Mouse (Mus musculus) CD4-positive, CD25-positive, alpha-beta regulatory T cell, adult 2 months (primary cell): ENCODE measurements at regions not wholly inside any gene's neighbourhood (a gene's known extent, or its start where the extent isn't known, plus 50 kb on each side); places are given as distances from the start of the nearest gene placed in this dataset.

Experiments used
- DNase-seq: peaks from one replicate; pipeline ENCODE4 v3.0.0-alpha.2; 2012; ENCODE audit warnings: low read depth, low spot score

GRCm38 (mm10) chr11:112204561-112204960, 577.5 kb upstream of the Sox9 start:
- no peak for DNase-seq

DNA sequence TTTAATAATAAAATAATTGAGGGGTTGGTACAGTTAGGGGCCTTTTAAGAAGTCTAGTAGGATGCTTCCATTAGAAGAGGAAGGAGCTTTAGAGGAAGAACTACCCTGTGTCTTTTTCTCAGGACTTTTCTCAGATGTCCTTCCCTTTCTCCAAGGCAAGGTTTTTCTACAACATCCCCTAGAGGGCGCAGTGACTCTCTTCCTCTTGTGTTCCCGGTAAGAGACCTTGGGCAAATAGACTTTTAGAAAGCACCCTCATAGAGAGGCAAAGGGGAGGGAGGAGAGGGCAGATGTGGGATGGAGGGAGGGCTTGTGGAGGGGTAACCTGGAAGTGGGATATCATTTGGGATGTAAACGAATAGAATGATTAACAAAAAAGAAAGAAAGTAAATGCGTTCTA, 572.6 kb upstream of the Sox9 start:
- DNase-seq: no peak

DNA sequence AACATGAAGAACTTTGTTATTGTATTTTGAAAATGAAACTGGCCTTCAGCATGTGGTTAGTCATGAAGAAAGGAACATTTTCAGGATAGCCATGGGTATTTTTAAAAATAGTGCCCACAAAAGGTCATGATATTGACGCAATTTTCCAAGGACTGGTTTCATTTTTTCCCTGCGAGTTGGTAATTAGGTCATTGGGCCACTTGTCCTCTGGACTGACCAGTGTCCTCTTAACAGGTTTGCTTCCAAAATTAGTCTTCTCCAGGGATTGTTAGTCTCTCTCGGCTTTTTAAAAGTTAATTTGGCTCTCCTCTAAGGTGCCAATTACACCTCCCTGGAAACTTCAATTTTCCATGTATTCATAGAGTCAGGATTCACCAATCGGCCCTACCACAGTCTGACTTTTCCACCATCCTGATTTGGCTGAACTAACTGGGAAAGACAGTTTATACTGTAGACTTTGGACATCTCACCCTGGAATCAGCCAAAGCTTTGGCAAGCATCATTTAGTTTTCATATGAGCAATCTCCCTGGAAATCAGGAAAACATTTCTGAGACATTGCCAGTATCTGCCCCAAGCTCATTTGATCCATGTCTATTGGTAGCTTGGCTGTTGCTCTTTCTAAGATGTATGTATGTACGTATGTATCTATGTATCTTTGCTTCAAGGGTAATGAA, 562.8 kb upstream of the Sox9 start:
- DNase-seq: no peak

- no peak for DNase-seq
Measured at GRCm38 (mm10) chr11:112234492-112235116, 547.4 kb upstream of the Sox9 start.

DNA sequence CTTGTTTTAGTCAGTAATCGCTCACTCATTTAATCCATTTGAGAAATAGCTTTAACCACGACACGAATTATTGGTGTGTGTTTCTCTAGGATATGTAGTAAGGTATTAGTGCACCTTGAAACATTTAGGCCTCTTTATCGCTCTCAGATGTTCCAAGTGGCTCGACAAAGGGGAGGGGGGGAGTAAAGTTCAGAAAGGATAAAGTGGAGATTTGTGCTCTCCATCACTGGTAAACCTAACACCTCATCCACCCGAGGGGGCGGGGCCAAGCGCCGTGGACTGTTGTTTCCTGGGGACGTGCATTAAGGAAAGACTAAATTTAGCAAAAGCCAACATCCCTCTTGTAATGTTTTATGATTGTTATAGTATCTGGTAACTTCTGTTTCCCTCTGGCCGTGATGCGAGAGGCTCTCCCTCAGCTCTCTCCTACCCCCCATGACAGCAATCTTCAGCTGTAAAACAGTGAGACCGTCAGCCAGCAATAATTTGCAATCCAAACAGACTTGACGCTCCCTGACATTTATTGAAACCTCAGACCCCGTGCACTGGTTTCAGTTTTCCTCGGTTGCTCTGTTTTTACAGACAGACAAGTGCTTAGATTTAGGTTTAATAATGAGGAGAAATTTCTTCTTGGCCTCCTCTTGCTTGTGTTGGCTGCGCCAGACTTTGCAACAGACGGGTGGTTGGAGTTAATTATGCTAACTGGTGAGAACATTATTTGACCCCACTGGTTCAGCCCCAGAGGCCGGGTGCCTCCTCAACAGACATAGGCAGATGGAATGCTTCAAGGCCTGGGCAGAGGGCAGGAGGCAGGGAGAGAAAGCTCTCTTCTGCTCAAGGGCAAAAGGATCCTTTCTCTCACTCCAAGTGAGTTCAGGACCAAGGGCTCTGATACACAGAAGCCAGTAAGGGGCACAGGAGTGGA, 542.8 kb upstream of the Sox9 start:
- no peak for DNase-seq

DNA sequence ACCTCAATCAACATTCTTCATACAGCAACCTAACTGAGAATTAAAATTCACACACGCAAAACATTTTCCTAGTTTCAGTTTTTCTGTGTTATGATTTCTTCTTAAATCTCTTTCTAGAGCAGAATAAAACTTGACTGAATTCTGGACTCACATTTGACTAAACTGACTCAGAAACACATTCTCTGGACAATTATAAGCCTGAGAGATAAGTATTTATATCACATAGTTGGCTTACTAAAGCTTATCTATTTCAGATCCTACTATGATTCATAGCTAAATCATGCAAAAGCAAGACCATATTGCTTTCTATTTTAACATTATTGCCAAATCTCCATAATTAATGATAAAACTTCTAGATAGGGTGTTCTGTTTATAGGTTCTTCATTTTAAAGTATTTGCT, 529.5 kb upstream of the Sox9 start:
- no peak for DNase-seq

DNA sequence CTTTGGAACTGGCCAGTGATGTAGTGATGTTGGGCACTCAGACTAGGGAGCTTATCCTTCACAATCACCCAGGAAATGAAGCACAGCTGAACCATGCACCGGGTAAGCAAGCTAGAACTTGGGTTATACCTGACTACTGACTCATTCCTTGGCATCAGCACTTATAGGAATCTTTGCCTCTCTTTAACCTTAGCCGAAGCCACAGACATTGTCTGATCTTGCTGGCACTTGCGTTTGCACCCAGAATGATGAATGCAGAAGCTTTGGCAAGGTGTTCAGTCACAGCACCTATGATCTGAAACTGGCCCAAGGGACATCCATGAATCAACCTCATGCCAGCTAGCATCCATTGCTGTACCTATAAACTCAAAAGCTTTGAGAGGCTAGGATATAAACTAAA, 529.0 kb upstream of the Sox9 start:
- DNase-seq: no peak

DNA sequence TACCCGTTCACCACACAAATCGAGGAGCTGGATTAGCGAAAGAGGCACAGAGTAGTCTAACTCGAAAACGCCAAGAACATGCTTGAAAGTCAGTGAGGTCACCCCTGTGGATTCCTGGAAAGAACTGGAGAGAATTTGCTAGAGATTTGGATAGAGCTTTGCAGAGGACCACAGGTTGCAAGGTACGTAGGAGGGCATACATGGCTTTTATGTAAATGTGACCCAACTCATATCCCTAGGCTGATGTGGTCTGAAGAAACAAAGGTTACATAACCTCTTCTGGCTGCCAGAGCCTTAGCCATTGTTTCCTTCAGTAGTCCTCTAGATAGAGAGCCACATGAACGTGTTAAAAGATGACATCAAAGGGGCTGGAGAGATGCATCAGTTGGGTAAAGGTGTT, 525.7 kb upstream of the Sox9 start:
- no peak for DNase-seq

GRCm38 (mm10) chr11:112264077-112264476, 517.9 kb upstream of the Sox9 start:
- DNase-seq: no peak

- DNase-seq: no peak
Measured at GRCm38 (mm10) chr11:112270911-112271310, 511.1 kb upstream of the Sox9 start.

DNA sequence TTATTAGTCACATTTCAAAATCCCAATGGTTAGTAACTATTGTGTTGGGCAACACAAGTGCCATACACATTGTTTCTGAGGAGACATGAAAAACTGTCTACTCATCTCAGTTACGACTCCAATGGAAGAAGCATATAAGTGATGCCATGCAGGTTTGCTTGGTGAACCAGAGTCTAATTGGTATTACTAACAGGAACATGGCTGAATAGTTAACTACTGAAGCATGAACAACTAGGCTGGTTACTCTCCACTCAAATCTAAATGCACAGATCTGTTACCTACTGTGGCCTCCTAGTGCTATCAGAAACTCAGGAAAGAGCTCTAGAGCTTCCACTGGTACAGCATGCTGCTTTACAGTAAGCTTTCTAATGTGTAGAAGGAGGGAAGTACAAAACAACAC, 503.5 kb upstream of the Sox9 start:
- DNase-seq: no peak

DNA sequence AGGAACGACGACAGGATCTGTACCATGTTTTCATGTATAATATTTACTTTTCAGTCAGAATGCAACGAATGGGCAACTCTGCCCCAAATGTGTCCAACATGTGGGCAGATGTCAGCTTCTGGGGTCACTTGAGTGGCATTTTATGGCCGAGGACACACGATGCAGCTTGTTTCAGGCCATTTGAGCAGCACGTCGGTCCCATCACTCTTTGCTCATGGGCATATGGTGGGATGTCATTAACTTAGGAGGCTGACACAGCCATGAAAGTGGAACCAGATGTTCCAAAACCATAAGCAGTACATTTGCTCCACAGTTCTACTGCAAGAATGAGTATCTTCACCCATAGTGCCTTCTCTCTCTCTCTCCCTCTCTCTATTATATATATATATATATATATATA, 499.1 kb upstream of the Sox9 start:
- no peak for DNase-seq

DNA sequence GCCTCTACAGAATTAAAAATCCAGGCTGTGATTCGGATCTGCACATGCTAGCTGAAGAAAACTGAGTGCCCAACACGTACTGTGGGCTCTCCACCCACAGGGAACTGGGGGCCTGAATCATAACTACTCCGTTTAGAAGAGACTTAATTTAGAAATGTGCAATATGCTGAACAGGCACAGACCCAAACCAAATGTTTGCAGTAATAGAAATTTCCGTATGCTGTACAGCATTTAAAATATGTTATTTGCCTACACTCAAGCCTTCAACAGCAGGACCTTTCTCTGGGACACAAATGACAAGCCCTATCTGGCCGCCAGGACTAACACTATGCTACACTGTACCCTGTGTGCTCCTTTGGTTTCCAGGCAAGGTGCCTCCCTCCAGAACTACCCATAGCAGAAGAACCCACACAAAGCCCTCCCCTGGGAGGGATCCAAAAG, 483.1 kb upstream of the Sox9 start:
- DNase-seq: no peak

GRCm38 (mm10) chr11:112303091-112303490, 478.9 kb upstream of the Sox9 start:
- DNase-seq: no peak

DNA sequence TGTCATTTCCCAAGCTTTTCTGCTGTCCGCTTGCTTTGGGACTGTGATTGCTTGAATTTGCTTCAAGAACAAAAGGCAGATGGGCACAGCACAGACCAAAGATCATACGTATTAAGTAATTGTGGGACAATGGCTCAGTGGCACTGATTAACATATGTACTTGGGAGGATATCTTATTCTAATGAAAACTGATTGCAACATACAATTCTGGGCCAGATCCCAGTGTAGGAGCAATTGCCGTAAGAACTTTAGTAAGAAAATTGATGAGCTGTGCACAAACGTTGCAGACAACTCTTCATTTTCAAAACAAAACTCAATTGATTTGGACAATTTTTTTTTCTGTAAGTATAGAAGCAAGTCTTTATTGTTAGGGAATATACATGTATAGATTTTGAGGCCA, 456.2 kb upstream of the Sox9 start:
- no peak for DNase-seq

- DNase-seq: no peak
Measured at GRCm38 (mm10) chr11:112327606-112328005, 454.4 kb upstream of the Sox9 start.

DNA sequence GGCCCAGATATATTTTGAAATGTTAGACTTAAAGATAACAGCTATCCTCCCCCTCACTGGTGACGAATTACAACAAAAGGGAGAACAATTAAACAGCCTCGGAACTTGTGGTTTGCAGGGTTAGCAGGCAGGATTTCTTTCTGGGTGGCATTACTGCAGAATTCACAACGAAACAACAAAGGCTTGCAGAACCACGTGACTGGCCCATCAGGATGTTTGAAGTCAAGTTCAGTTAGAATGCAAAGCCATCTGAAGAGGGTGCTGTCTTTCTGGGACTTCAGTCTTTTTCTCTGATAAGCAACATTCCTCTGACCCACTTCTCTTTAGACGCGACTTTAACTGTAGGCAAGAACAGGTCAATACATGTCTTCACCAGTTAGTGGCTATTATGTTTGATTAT, 436.9 kb upstream of the Sox9 start:
- DNase-seq: no peak

DNA sequence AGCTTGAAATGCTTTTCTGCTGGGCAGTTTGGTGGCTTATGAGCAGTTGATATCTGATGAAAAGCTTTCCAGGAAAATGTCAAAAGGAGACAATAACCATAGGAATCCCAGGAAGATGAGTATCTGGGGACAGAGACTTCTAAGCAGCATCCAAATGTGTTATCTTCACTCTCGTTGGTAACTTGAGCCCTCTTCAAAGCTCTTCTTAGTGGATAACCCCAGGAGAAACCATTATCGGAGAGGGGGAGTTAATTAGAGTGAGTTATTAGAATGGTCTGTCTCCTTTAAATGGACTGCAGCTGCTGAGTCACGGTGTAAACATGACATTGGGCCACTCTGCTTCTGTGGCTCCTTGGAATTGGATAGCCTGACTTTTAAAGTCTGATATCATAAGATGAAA, 436.4 kb upstream of the Sox9 start:
- no peak for DNase-seq

DNA sequence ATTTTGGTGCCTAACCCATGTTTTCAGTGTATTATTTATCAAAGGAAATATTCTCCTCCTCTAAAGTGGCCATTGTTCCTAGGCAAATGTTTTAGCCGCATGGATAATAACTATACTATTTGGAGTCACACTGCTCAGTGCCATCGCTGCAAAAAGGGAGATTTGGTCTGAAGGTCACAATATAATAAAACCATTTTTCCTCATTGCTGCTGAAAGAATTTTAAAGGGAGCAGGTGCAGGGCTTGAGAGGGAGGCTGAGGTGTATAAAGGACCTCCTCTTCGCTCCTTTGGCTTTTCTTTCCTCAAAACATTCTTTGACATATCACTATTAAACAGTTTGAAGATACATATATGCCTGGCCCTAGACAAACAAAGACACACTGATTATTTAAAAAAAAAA, 435.9 kb upstream of the Sox9 start:
- DNase-seq: no peak

DNA sequence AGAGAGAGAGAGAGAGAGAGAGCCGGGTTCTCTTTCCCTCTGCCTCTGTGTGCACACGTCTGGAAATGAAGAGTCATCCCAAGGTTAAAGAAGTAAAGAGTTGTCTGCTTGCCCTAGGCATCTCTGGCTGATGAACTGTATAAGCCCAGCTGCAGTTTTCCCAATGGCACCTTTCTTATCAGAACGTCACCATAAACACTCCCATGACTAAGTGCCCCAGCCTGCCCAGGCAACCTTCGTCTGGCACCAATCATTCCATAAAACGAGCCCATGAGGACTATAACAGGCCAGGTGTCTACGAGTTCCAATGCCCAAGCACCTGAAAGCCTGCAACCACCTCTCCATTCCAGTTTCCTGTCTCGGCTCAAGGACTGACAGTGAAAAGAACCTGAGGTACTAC, 435.5 kb upstream of the Sox9 start:
- no peak for DNase-seq

- DNase-seq: no peak
Measured at GRCm38 (mm10) chr11:112355311-112355710, 426.7 kb upstream of the Sox9 start.

DNA sequence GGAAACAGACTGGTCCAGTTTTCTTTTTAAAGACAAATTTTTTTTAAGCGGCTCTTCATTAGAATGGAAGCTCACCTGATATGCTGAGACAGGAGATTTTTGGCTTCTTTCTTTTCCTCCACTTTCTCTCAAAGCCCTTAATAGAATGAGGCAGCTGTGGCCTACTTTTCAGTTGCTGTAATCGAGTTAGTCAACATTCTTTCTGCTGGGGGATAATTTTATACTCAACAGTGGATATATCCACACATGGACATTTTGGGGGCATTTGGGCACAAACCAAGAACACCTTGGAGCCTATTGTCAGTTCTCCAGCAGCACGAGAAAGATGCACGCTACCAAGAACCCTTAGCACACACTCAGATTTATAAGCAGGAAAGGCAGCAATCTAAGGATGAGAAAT, 415.3 kb upstream of the Sox9 start:
- no peak for DNase-seq

GRCm38 (mm10) chr11:112370941-112371340, 411.1 kb upstream of the Sox9 start:
- no peak for DNase-seq
